Mouse (Mus musculus): ENCODE results near the gene Hist2h2aa1. TPM values are rescaled to one million over a fixed set of nuclear protein-coding genes. Genes with fewer than 3 reads are reported as not detected.

The Hist2h2aa1 gene
- polyA plus RNA-seq, 1 experiment: 13.0 TPM

GRCm38 (mm10) chr3:96260220-96260619, 14.9 kb downstream of the Hist2h2aa1 start:
- Histone ChIP-seq H3K9me3 (ENCODE audit: control insufficient read depth, low read length) (no peaks in the 10 kb centered on the region), H3K4me1 (ENCODE audit: control insufficient read depth) (peaks cover 61% of the 10 kb centered on the region), H3K36me3 (ENCODE audit: control insufficient read depth) (peaks cover 7% of the 10 kb centered on the region), H3K4me3 (replicated peaks) (no peak overlapping the region), H3K27me3 (ENCODE audit: control insufficient read depth) (no peaks in the 10 kb centered on the region)
- TF ChIP-seq TAL1 (IDR thresholded peaks at IDR 0.05; ENCODE audit: low read length) (no peak), GATA1 (IDR thresholded peaks at IDR 0.05; ENCODE audit: low read length) (no peak)

- peaks cover 10% of the 10 kb centered on the region for H3K36me3 ChIP-seq (ENCODE audit: control insufficient read depth)
- H3K9me3 ChIP-seq (ENCODE audit: control insufficient read depth, low read length): no peaks in the 10 kb centered on the region
- no peaks in the 10 kb centered on the region for H3K27me3 ChIP-seq (ENCODE audit: control insufficient read depth)
- peak overlapping the region; percentile 76 for H3K4me3 ChIP-seq (replicated peaks)
- TF ChIP-seq TAL1 (IDR thresholded peaks at IDR 0.05; ENCODE audit: low read length): no peak
- no peak for TF ChIP-seq GATA1 (IDR thresholded peaks at IDR 0.05; ENCODE audit: low read length)
- H3K4me1 ChIP-seq (ENCODE audit: control insufficient read depth): peaks cover 62% of the 10 kb centered on the region
Measured at GRCm38 (mm10) chr3:96261623-96262022, 16.3 kb downstream of the Hist2h2aa1 start.

GRCm38 (mm10) chr3:96262216-96262875, 17.0 kb downstream of the Hist2h2aa1 start:
- no peak; the same call in 1 of the 2 replicates for TF ChIP-seq GATA1 (IDR thresholded peaks at IDR 0.05; ENCODE audit: low read length)
- no peak for TF ChIP-seq TAL1 (IDR thresholded peaks at IDR 0.05; ENCODE audit: low read length)
- H3K4me1 ChIP-seq (ENCODE audit: control insufficient read depth): peaks cover 67% of the 10 kb centered on the region

GRCm38 (mm10) chr3:96262979-96263550, 17.8 kb downstream of the Hist2h2aa1 start, which contains the start of gene Hist2h4:
Gene Hist2h4, minus strand, starts transcription at chr3:96263311.
- Histone ChIP-seq H3K27me3 (ENCODE audit: control insufficient read depth) (no peaks in the 10 kb centered on the region), H3K4me1 (ENCODE audit: control insufficient read depth) (peaks cover 73% of the 10 kb centered on the region), H3K4me3 (replicated peaks) (peak within 1 kb of the TSS; percentile 76), H3K36me3 (ENCODE audit: control insufficient read depth) (peaks cover 18% of the 10 kb centered on the region), H3K9me3 (ENCODE audit: control insufficient read depth, low read length) (no peaks in the 10 kb centered on the region)
- TF ChIP-seq GATA1 (IDR thresholded peaks at IDR 0.05; ENCODE audit: low read length) (no peak), TAL1 (IDR thresholded peaks at IDR 0.05; ENCODE audit: low read length) (peak; percentile 66)

More at GRCm38 (mm10) chr3:96262216-96262875, 17.0 kb downstream of the Hist2h2aa1 start:
- H3K27me3 ChIP-seq (ENCODE audit: control insufficient read depth): no peaks in the 10 kb centered on the region
- no peaks in the 10 kb centered on the region for H3K9me3 ChIP-seq (ENCODE audit: control insufficient read depth, low read length)
- H3K36me3 ChIP-seq (ENCODE audit: control insufficient read depth): peaks cover 16% of the 10 kb centered on the region
- H3K4me3 ChIP-seq (replicated peaks): peak overlapping the region; percentile 76

- Histone ChIP-seq H3K27me3 (ENCODE audit: control insufficient read depth) (no peaks in the 10 kb centered on the region), H3K9me3 (ENCODE audit: control insufficient read depth, low read length) (no peaks in the 10 kb centered on the region), H3K4me1 (ENCODE audit: control insufficient read depth) (peaks cover 77% of the 10 kb centered on the region), H3K36me3 (ENCODE audit: control insufficient read depth) (peaks cover 18% of the 10 kb centered on the region), H3K4me3 (replicated peaks) (peak overlapping the region; percentile 76)
- no peak for TF ChIP-seq GATA1 (IDR thresholded peaks at IDR 0.05; ENCODE audit: low read length)
- TF ChIP-seq TAL1 (IDR thresholded peaks at IDR 0.05; ENCODE audit: low read length): no peak
Measured at GRCm38 (mm10) chr3:96263558-96264403, 18.5 kb downstream of the Hist2h2aa1 start.

- H3K4me1 ChIP-seq (ENCODE audit: control insufficient read depth): peaks cover 79% of the 10 kb centered on the region
- H3K36me3 ChIP-seq (ENCODE audit: control insufficient read depth): peaks cover 18% of the 10 kb centered on the region
- TF ChIP-seq GATA1 (IDR thresholded peaks at IDR 0.05; ENCODE audit: low read length) (no peak), TAL1 (IDR thresholded peaks at IDR 0.05; ENCODE audit: low read length) (no peak)
- no peaks in the 10 kb centered on the region for H3K9me3 ChIP-seq (ENCODE audit: control insufficient read depth, low read length)
- H3K4me3 ChIP-seq (replicated peaks): peak overlapping the region; percentile 76
- no peaks in the 10 kb centered on the region for H3K27me3 ChIP-seq (ENCODE audit: control insufficient read depth)
Measured at GRCm38 (mm10) chr3:96264404-96264949, 19.2 kb downstream of the Hist2h2aa1 start.

GRCm38 (mm10) chr3:96266132-96266710, 20.9 kb downstream of the Hist2h2aa1 start:
- Histone ChIP-seq H3K9me3 (ENCODE audit: control insufficient read depth, low read length) (no peaks in the 10 kb centered on the region), H3K27me3 (ENCODE audit: control insufficient read depth) (no peaks in the 10 kb centered on the region), H3K36me3 (ENCODE audit: control insufficient read depth) (peaks cover 18% of the 10 kb centered on the region), H3K4me3 (replicated peaks) (peak overlapping the region; percentile 18), H3K4me1 (ENCODE audit: control insufficient read depth) (peaks cover 75% of the 10 kb centered on the region)
- peak; percentile 49; the same call in 2 of the 3 replicates for TF ChIP-seq TAL1 (IDR thresholded peaks at IDR 0.05; ENCODE audit: low read length)
- TF ChIP-seq GATA1 (IDR thresholded peaks at IDR 0.05; ENCODE audit: low read length): peak; percentile 36; the same call in 1 of the 2 replicates

- no peaks in the 10 kb centered on the region for H3K9me3 ChIP-seq (ENCODE audit: control insufficient read depth, low read length)
Measured at GRCm38 (mm10) chr3:96267541-96267940, 22.2 kb downstream of the Hist2h2aa1 start.

More at GRCm38 (mm10) chr3:96267541-96267940, 22.2 kb downstream of the Hist2h2aa1 start:
- H3K4me3 ChIP-seq (replicated peaks): peak overlapping the region; percentile 70
- TF ChIP-seq TAL1 (IDR thresholded peaks at IDR 0.05; ENCODE audit: low read length) (no peak), GATA1 (IDR thresholded peaks at IDR 0.05; ENCODE audit: low read length) (no peak)
- peaks cover 62% of the 10 kb centered on the region for H3K4me1 ChIP-seq (ENCODE audit: control insufficient read depth)
- H3K27me3 ChIP-seq (ENCODE audit: control insufficient read depth): no peaks in the 10 kb centered on the region
- H3K36me3 ChIP-seq (ENCODE audit: control insufficient read depth): peaks cover 18% of the 10 kb centered on the region
